Mouse (Mus musculus): ENCODE measurements around the gene Timp2.
A peak's percentile ranks its signal among the peaks of the same experiment; 100 is the strongest.

The Timp2 gene

DNA sequence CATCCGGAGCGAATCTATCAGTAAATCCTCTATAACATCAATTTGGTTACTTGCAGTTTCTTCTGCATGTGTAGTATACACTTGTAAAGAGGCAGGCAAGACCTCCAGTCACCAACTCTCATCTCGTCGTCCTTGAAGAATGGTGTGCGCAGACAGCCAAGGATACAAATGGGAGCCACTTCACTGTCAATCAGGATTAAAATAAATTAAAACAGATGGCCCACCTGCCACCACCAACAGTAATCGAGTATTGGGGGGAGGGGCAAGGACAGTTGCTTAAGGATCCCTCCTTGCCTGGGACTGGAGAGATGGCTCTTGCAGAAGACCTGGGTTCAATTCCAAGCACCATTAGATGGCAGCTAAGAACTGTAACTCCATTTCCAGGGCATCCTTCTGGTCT, 62.9 kb downstream of the Timp2 start:
- no peak for DNase-seq (ENCODE audit: inconsistent ontology term)

DNA sequence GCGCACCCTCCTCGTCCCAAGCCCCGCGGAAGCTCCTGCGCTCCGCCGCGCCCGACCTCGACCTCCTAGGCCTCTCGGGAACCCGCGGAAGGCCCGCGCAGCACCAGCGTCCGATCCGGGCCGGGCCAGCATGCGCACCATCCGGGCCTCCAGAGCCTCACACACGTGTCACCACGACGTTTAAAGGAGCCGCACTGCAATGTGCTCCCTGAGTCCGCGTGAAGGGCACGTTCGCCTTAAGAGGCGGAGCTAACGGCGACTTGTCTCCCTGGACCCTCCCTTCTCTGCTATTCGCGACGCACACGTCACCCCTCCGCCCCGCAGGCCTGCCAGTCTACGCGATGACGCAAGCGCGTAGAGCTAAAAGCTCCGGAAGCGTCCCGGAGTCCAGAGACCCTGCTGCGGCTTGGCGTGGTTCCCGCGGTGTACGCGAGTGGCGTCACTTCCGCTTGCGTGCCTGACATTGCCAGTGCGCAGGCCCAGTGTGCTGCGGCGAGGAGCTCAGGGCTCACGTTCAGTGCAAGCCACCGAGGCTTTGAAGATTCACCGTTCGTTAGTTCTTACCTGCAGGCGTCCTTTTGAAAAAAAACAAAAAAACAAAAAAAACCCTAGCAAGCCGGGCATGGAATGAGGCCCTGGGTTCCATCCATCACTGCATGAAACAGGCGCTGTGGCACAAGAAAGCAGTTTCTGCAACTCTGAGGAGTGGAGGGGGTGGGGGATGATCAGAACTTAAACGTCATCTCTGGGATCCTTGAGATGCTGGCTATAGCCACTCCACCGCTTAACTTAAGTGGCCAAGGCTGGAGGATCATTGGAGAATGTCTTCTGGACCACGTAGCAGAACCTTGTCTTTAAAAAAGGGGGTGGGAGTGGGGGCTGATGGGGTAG, 65.3 kb downstream of the Timp2 start, which contains the start of gene Usp36:
Gene Usp36 (minus strand): TSS at position 246 of the 891 bp plus-strand sequence.
- DNase-seq (ENCODE audit: inconsistent ontology term) = peak; percentile 100

DNA sequence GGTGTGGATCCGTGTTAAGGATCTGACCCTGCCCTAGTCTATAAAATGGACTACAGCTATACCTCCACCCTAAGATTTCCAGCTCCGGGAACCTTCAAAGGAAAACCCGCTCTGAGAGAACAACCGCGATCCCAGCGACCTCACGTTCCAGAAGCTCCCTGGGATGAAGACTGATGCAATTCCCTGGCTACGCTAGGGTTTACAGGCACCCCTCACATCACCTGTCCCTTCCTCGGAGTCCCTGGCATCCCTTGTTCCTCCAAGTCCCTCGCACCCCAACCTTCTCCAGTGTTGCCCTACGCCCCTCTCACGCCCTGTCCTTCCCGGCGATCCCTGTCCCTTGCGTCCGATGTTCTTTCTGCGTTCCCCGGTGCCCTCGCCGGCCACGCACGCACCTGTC, 66.0 kb downstream of the Timp2 start:
- no peak for DNase-seq (ENCODE audit: inconsistent ontology term)

DNA sequence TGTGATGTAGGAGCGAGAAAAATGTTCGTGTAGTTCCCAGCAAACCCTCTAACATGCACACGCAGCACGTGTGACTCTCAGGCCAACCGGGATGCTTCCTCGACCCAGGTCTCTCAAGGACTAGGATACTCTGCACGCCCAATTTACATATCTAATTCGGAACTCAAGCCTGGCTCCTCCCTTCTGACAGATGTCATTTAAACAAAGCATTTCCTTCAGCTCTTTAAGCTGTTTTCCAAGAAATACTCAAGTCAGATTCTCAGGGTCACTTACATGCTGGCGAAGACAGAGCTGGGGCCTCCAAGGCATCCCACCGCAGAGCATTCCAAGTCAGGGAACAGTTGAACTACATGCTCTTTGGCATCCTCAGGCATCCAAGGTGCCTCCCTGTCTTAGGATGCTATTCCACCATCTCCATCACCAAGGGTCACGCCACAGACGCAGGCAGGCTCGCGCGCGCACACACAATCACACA, 66.5 kb downstream of the Timp2 start:
- peak; percentile 42 for DNase-seq (ENCODE audit: inconsistent ontology term)

DNA sequence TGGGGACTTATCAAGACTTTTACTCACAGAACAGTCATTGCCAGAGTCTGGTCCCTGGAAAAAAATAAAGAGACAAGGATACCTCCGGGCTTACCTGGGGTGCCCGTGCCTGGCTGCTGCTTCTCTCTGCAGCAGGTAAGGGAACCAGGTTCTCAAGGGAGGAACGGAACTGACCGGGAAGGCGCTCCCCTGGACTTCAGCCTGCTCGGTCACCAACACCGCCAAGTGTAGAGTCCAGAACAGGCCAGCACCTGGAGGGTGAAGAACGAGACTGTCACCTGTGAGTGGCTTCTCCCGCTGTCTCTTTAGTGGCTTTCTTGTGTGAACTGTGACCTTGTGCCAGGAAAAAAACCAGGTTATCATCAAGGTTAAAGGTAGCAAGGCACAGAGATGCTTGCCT, 68.0 kb downstream of the Timp2 start:
- no peak for DNase-seq (ENCODE audit: inconsistent ontology term)

DNA sequence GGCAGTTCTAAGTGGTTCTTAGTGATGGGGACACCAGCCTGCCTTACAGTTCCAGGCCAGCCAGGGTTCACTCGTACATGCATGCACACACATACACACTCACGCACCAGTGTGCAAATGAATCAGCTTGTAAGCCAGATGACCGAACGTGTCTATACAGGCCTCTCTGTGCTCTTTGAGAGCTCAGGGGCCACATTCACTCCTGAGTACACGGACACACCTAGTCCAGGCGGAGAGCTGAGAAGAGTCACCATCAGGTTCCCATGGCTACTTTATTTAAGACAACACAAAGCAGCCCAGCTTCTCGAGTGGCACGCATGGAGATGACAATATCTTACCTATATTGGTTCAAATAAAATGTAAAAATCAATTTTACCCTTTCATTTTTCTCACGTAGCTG, 69.1 kb downstream of the Timp2 start:
- no peak for DNase-seq (ENCODE audit: inconsistent ontology term)

DNA sequence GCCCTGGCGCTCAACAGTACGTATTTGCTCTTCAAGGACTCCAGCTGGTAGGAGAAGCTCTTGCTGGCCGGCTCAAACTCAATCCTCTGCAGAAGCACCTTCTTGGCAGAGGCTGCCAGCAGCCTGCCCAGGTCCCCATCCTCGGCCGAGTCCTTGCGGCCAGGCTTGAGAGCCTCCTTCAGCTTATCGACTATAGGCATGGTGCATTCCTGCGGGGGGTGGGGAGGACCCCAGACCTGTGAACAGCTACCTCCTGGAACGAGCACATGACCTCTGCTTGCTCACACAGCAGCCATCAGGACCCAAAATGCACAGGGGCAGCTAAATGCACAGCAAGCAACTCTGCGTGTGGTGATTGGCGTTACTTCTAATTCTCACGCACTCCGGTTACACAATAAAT, 69.7 kb downstream of the Timp2 start:
- DNase-seq (ENCODE audit: inconsistent ontology term) = no peak

DNA sequence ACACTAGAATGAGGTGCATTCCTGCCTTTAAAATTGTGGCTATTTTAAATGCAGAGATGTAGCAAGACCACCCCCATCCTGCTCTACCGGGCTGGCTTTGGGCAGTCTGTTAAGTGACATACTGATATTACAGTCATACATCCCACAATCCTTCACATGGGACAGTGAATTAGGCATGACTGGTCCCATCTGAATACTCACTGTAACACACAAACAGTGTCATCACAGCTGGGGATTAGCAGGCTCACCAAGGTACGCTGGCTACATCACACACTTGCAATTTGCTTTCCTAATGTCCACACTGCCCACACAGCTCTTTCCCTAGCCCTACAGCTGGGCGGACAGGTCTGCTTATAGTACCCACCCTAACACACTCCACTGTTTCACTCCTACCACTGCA, 75.3 kb downstream of the Timp2 start:
- DNase-seq (ENCODE audit: inconsistent ontology term) = no peak

DNA sequence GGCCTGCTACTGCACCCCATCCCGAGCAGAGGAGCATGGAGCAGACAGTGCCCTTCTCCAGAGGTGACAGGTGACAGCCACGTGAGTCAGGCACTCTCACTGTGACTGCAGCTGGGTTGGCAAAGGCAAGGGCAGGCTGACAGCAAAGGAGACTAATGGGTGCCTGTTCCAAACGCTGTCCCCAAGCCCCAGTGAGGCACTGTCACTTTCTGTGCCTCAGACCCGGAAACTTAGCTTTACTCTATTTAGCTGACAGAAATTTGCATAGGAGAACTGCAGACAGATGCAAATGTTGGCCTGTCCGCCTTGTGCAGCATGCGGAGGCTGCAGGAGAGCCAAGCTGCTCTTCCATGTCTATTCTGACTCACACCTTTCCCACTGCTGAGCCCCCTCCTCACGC, 79.2 kb downstream of the Timp2 start:
- DNase-seq (ENCODE audit: inconsistent ontology term) = no peak

DNA sequence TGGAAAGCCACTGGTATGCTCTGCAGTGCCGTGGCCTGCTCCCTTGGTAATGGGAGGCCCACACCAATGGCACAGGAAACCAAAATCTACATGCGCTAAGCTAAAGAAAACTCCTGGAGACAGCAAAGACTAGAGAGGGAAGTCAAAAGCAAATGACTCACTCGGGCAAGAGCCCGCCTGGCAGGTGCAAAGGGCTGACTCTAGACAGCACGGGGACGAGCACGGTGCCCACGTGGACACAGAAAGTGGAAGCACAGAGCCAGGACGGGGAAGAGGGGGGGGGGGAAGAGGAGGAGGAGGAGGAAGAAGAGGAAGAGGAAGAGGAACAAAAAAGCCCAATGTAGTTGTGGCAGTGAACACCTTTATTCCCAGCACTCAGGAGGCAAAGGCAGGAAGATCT, 80.4 kb downstream of the Timp2 start:
- no peak for DNase-seq (ENCODE audit: inconsistent ontology term)

DNA sequence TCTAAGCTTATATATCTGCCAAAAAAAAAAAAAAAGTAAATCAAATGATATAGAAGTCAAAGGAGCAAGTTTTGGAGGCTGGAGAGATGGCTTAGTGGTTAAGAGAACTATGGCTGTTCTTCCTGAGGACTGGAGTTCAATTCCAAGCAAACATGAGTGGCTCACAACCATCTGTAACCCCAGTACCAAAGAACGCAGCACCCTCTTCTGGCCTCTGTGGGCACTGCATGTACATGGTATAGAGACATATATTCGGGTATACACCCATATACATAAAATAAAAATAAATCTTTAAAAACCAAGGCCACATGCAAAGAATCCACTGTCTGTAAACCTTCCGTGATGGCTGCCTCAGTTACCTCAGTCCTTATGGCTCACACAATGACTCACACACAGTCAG, 85.7 kb downstream of the Timp2 start:
- DNase-seq (ENCODE audit: inconsistent ontology term) = no peak

DNA sequence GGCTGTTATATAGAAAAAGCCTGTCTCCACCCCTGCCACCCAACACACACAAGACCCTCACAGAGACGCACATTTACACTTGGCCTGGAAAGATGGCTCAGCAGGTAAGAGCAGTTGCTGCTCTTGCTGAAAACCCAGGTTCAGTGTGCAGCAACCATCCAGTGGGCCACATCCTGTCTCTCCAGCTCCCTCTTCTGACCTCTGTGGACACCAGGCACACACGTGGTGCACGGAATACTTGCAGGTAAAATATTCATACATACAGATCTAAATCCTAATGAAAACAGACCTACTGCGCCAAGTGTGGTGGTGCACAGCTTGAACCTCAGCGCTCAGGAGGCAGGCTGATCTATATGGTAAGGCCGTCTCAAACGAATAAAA, 88.9 kb downstream of the Timp2 start:
- DNase-seq (ENCODE audit: inconsistent ontology term) = no peak

DNA sequence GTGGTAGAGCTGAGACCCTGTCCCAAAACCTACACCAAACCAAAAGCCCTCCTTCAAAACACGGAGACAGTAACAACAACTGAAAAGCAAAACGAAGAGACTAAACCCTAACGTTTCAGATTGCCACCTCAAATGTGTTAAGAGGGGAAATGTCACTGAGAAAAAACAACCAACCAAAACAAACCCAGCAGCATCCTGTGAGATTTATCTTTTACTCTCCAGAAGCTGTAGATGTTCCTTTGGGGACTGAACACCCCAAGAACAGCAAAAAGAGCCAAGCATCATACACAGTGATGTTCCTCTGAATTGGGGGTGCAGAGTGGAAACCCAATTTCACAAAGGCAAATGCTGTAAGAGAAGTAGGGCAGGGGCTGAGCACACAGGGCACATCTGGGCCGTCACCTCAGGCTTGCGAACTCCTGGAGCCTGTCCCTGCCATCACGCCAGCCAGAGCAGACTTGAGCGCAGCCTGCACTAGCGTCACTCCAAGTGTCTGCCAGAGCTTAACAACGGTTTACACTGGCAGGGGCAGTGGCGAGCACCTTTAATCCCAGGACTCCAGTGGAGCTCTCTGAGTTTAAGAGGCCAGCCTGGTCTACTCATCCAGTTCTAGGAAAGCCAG, 89.4 kb downstream of the Timp2 start:
- DNase-seq (ENCODE audit: inconsistent ontology term) = no peak

DNA sequence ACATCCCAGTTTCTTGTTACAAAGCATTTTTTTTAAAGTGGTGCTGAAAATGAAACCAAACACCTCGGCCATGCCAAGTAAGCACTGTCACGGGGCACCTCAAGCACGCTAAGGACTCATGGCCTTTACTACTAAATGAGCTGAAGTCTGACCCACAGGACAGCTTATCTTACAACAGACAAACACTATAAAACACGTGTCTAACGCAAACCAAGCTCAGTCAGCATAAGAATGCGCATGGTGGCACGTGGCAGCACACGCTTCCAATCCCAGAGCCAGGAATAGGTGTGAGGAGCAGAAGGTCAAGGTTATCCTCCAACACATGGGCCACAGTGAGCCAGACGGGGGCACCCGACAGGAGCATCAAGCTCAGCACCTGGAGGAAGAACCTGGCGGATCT, 89.9 kb downstream of the Timp2 start:
- DNase-seq (ENCODE audit: inconsistent ontology term) = no peak

DNA sequence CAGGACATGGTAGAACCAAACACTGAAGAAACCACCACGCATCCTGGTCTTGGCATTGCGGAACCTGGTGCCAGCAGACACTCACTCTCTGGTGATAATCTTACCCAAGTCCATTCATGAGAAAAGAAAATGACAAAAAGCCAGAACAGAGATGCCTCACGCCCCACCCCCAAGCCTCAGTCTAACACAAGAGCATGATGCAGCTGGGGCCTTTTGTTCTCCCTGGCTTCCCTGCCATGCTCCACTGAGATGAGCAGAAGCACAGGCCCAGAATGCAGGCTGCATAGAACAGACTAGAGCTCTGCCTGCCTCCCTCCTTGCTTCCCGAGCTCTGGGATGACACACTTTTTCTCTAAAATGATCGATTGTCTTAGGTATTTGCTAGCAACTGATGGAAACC, 92.4 kb downstream of the Timp2 start:
- DNase-seq (ENCODE audit: inconsistent ontology term) = peak; percentile 27

DNA sequence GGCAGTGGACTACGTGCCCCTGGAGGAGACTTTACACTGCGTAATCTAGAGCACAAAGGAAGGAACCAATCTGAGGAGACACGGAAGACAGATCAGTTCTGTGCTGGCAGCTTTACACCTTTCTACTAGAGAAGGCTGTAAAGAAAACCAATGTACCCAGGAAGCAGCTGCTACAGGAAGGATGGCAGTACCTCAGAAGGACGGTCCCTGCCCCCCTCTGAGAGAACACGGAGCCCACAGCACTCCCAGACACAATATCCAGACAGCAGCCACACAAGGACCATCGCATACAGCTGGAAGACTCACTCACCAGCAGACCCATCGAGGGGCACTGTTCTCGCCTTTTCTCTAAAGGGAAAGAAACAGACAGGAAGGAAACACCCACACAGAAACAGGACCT, 95.5 kb downstream of the Timp2 start:
- DNase-seq (ENCODE audit: inconsistent ontology term) = no peak

DNA sequence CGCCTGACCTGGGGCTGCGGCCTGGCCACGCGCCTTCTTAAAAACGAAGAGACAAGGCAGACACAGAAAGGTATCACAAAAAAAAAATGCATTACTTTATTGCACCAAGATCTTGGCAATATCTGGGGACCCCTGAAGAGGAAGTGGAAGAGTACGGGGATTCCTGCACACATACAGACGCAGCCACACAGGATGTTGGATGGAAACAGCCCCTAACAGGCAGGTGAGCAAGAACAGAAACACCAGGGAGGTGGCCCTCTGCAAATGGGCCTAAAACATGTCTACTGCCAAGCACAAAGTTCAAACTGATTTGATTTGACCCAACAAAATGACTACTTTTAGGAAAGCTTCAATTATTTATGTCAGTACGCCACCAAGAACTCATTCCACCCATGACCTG, 96.0 kb downstream of the Timp2 start:
- no peak for DNase-seq (ENCODE audit: inconsistent ontology term)

DNA sequence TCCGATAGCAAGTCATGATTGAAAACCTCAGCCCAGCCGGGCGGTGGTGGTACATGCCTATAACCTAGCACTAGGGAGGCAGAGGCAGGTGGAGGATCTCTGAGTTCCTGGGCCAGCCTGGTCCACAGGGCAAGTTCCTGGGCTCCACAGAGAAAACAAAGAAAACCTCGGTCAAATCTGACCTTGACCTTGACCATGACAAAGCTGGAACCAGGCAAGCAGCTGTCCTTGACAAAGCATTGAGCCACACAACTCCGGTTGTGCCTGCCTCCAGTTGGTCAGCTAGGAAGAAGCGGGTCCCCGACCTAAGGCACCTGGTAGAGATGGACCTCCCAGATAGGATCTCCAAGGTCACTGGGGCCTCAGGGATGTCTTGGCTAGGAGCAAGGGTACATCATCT, 99.2 kb downstream of the Timp2 start:
- no peak for DNase-seq (ENCODE audit: inconsistent ontology term)

DNA sequence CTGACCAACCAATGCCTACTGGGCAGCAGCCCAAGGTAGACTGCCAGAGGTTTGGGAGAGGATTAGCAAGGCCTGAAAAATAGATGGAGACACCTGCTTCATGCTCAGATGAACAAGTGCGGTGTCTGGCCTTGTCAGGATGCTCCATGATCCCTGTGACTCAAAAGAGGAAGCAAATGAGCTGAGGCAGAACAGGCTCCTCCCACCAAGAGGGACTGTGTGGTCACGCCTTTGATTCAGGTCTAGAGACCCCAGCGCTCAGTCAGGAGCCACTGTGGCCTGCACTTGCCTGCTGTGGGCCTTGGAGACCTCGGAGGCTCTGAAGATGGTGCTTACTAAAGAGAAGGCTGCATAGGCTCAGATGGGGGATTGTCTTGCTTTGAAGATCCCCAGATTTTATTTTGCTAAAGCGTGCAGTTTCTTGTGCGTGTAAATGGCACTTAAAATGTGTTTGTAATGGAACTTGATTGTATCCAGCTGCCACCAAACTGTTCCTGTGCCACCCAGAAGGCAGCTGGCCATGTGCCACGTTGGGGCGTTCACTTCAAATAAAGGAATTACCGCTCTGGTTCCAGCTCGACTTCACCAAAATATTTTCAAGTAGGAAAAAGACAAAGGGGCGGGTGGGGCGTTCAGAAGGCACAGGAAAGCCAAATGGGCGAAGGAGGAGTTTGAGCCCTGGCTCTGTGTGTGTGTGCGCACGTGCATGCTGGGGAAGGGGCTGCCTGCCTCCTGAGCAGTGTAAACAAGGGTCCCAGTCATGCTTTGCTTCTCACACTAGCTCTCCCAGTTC, 101.2 kb downstream of the Timp2 start:
- DNase-seq (ENCODE audit: inconsistent ontology term) = peak; percentile 54

DNA sequence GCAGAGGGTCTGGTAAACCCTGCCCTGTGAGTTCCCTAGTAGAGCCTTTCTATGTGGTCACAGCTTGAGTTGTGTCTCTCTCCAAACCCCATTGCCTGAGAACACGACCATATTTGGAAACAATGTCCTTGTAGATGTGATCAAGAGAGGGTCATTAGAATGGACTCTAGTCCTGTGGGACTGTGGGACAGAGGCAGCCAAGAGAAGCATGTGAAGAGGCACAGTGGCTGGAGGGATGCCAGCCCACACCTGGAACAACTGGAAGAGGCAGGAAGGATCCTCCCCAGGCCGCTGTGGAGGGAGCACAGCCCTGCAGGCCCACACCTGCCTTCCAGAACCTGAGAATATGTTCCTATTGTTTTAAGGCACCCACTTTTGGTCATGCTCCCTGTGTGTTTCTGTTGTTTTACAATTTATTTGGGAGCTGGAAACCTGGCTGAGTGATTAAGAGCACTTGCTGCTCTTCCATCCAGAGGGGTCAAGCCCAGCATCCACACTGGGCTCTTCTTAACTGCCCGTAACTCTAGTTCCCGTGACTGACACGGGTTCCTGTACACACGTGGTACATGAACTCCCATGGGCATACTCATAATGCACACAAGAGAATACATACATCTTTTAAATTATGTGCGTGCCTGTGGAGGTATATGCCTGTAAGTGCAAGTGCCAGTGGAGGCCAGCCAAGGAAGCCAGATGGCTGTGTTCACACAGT, 101.9 kb downstream of the Timp2 start:
- no peak for DNase-seq (ENCODE audit: inconsistent ontology term)

All from Muller cell, postnatal 12 days (primary cell).